Comparison of ENCODE assay signal across 9 mouse cellular contexts in genomic region chr13:55644525-55644924, GRCm38 (mm10). TPM values are rescaled to one million over a fixed set of nuclear protein-coding genes. Genes with fewer than 3 reads are reported as not detected.
DNase-seq lines count a peak whose midpoint lies in the region; ATAC-seq and TF ChIP-seq lines count a peak whose summit lies in the region.
"Had no signal": no experiment of that assay in that cellular context is flagged by ENCODE, and none has a peak within 500 bp of the region (broad histone marks: within the 10 kb centered on the region; RNA-seq: fewer than 3 reads in every experiment).

No protein-coding gene starts in this region.

- ATAC-seq in liver, postnatal 0 days, result no peak
- ATAC-seq in frontal cortex, adult (ENCODE audit: low TSS enrichment), result no peak

- no peak overlapping the region for H3K9ac ChIP-seq in liver, postnatal 0 days (replicated peaks)
- H3K9ac ChIP-seq: limb, embryonic 15.5 days had no signal

- peak; percentile 20 for DNase-seq in cerebellum, postnatal 10 days
- no peak for DNase-seq in cerebellum, adult 2 months
- peak; percentile 44 for DNase-seq in liver, postnatal 0 days
- no peak for DNase-seq in liver
- peak; percentile 27 for DNase-seq in brain, adult 2 months (ENCODE audit: low read depth, low spot score)
- peak; percentile 15 to 48 for DNase-seq in natural killer cell, adult 2 months (ENCODE audit: low spot score in 2 of 2)
- no peak for DNase-seq in spleen, adult 12 weeks (ENCODE audit: low spot score)

- no peak overlapping the region for H3K4me3 ChIP-seq in cerebellum, adult 2 months (replicated peaks; ENCODE audit: insufficient read depth, low read depth, low read length)
- no peak overlapping the region for H3K4me3 ChIP-seq in liver, postnatal 0 days (ENCODE audit: low read depth, low read length)
- H3K4me3 ChIP-seq: limb, embryonic 15.5 days had no signal

- peaks cover 65% of the 10 kb centered on the region for H3K36me3 ChIP-seq in liver, postnatal 0 days (replicated peaks; ENCODE audit: insufficient read depth, low read length)

- no peak for TF ChIP-seq POLR2A in cerebellum, adult 2 months (IDR thresholded peaks at IDR 0.05; ENCODE audit: borderline replicate concordance, insufficient read depth, low read length)

- no peaks in the 10 kb centered on the region for H3K27me3 ChIP-seq in cerebellum, adult 2 months (ENCODE audit: control insufficient read depth, insufficient read depth, low read length)
- no peaks in the 10 kb centered on the region for H3K27me3 ChIP-seq in liver, postnatal 0 days (ENCODE audit: insufficient read depth, low read length)
- H3K27me3 ChIP-seq: limb, embryonic 15.5 days had no signal

- no peak overlapping the region for H3K27ac ChIP-seq in cerebellum, adult 2 months (ENCODE audit: insufficient read depth, low read length)
- no peak overlapping the region for H3K27ac ChIP-seq in liver, postnatal 0 days (ENCODE audit: low read depth)
- H3K27ac ChIP-seq: limb, embryonic 15.5 days had no signal

- 91% methylated on average over 2 of the region's 2 CpGs for WGBS in cerebellum, adult 2 months
- 94% methylated on average over 2 of the region's 2 CpGs for WGBS in liver, postnatal 0 days (ENCODE audit: insufficient replicate concordance)

- no peak for TF ChIP-seq EP300 in liver, postnatal 0 days (IDR thresholded peaks at IDR 0.05; ENCODE audit: low read depth)

- no peak for TF ChIP-seq CTCF in cerebellum, adult 2 months (IDR thresholded peaks at IDR 0.05; ENCODE audit: borderline replicate concordance, insufficient read depth, low read depth, low read length)
- TF ChIP-seq CTCF in liver, postnatal 0 days (IDR thresholded peaks at IDR 0.05; ENCODE audit: low read depth), result peak; percentile 49

- no peak overlapping the region for H3K4me2 ChIP-seq in liver, postnatal 0 days (ENCODE audit: low read depth, low read length)
- H3K4me2 ChIP-seq: limb, embryonic 15.5 days had no signal

- 0 out of 2 replicates have a peak, but pooled peaks cover 3% of the 10 kb centered on the region for H3K4me1 ChIP-seq in cerebellum, adult 2 months (ENCODE audit: control insufficient read depth, insufficient read depth, low read length)
- H3K4me1 ChIP-seq in liver, postnatal 0 days (ENCODE audit: insufficient read depth), result no peaks in the 10 kb centered on the region
- H3K4me1 ChIP-seq: limb, embryonic 15.5 days had no signal

- H3K9me3 ChIP-seq in liver, postnatal 0 days (ENCODE audit: low read length), result no peaks in the 10 kb centered on the region
- H3K9me3 ChIP-seq: limb, embryonic 15.5 days had no signal

RNA-seq across cellular contexts. Expression of gene Ddx46, which starts 9.7 kb away (rescaled TPM):
- polyA plus RNA-seq in cerebellum, adult 2 months (2012; rRNA removed), result 55.3 and 58.6 TPM in 2 replicates
- 9.8 and 11.7 TPM in 2 replicates for polyA plus RNA-seq in liver, postnatal 0 days (2015; fragmentation: Nextera tagmentation; extraction: Ambion mirVana)

RNA-seq across cellular contexts. Expression of gene Caml, which starts 21.7 kb away (rescaled TPM):
- polyA plus RNA-seq in cerebellum, adult 2 months (2012; rRNA removed), result 63.9 and 64.3 TPM in 2 replicates
- polyA plus RNA-seq in liver, postnatal 0 days (2015; fragmentation: Nextera tagmentation; extraction: Ambion mirVana), result 16.2 and 16.7 TPM in 2 replicates

RNA-seq across cellular contexts. Expression of gene B4galt7, which starts 44.8 kb away (rescaled TPM):
- 27.9 and 32.0 TPM in 2 replicates for polyA plus RNA-seq in cerebellum, adult 2 months (2012; rRNA removed)
- 5.4 and 6.4 TPM in 2 replicates for polyA plus RNA-seq in liver, postnatal 0 days (2015; fragmentation: Nextera tagmentation; extraction: Ambion mirVana)

RNA-seq across cellular contexts. Expression of gene B230219D22Rik, which starts 48.4 kb away (rescaled TPM):
- 63.4 and 72.9 TPM in 2 replicates for polyA plus RNA-seq in cerebellum, adult 2 months (2012; rRNA removed)
- polyA plus RNA-seq in liver, postnatal 0 days (2015; fragmentation: Nextera tagmentation; extraction: Ambion mirVana), result 8.6 and 9.0 TPM in 2 replicates

Comparison
In these comparisons a context has a peak if more than half of its experiments do, and no peak if none do; other contexts are left out.
1. DNase-seq: peak in cerebellum, postnatal 10 days (2 of 2), liver, postnatal 0 days (single experiment), brain, adult 2 months (single experiment) and natural killer cell, adult 2 months (2 of 2); none in cerebellum, adult 2 months (0 of 2), liver (single experiment) and spleen, adult 12 weeks (single experiment).